Mouse (Mus musculus) retina, adult 2 months (tissue): Measurements from ENCODE around the gene Anapc11.
"Not testable (repeated sequence)": the region's sequence is repeated elsewhere in the genome, so short reads cannot be mapped to it uniquely, and the experiment has no call there.

Experiments used
- DNase-seq: peaks from one replicate; pipeline ENCODE4 v3.0.0-alpha.2; 2012; ENCODE audit warnings: low read depth, low spot score

Anapc11 gene

GRCm38 (mm10) chr11:120598283-120598989 lies at the start of gene Anapc11, which contains the start of gene Alyref:
Anapc11 (plus strand) TSS chr11:120598421.
Alyref (minus strand) TSS chr11:120598365.
- DNase-seq, result peak; percentile 83

GRCm38 (mm10) chr11:120548786-120549167 lies 49.4 kb upstream of the Anapc11 start:
- no peak for DNase-seq

GRCm38 (mm10) chr11:120549168-120549945 lies 48.9 kb upstream of the Anapc11 start, which contains the start of gene Mcrip1:
Mcrip1 (minus strand) TSS chr11:120549727.
- DNase-seq, result peak; percentile 75

GRCm38 (mm10) chr11:120549986-120550809 lies 48.0 kb upstream of the Anapc11 start:
- DNase-seq, result no peak

GRCm38 (mm10) chr11:120550810-120551440 lies 47.3 kb upstream of the Anapc11 start, which contains the start of gene Ppp1r27:
Ppp1r27 (minus strand) TSS chr11:120551132.
- DNase-seq, result no peak

- no peak for DNase-seq
Observed at GRCm38 (mm10) chr11:120552736-120553135, 45.5 kb upstream of the Anapc11 start.

- DNase-seq, result no peak
Observed at GRCm38 (mm10) chr11:120554834-120555233, 43.4 kb upstream of the Anapc11 start.

GRCm38 (mm10) chr11:120555260-120555659 lies 43.0 kb upstream of the Anapc11 start:
- no peak for DNase-seq

GRCm38 (mm10) chr11:120558843-120559242 lies 39.4 kb upstream of the Anapc11 start:
- DNase-seq, result not testable (repeated sequence)

- no peak for DNase-seq
Observed at GRCm38 (mm10) chr11:120560952-120561728, 37.1 kb upstream of the Anapc11 start.

- no peak for DNase-seq
Observed at GRCm38 (mm10) chr11:120562949-120563348, 35.3 kb upstream of the Anapc11 start.

GRCm38 (mm10) chr11:120565114-120565513 lies 33.1 kb upstream of the Anapc11 start:
- no peak for DNase-seq

GRCm38 (mm10) chr11:120568324-120568723 lies 29.9 kb upstream of the Anapc11 start:
- no peak for DNase-seq

GRCm38 (mm10) chr11:120571122-120571521 lies 27.1 kb upstream of the Anapc11 start:
- DNase-seq, result no peak

- no peak for DNase-seq
Observed at GRCm38 (mm10) chr11:120571754-120572416, 26.3 kb upstream of the Anapc11 start.

GRCm38 (mm10) chr11:120572417-120572751 lies 25.8 kb upstream of the Anapc11 start:
- no peak for DNase-seq

- DNase-seq, result peak; percentile 97
Observed at GRCm38 (mm10) chr11:120572752-120573584, 25.3 kb upstream of the Anapc11 start, which contains the start of gene P4hb. P4hb (minus strand) TSS chr11:120573253.

GRCm38 (mm10) chr11:120573585-120574277 lies 24.5 kb upstream of the Anapc11 start:
- no peak for DNase-seq

GRCm38 (mm10) chr11:120574278-120574600 lies 24.0 kb upstream of the Anapc11 start:
- no peak for DNase-seq
